Mouse (Mus musculus): Measurements from ENCODE around the gene Plcxd2. TPM values are rescaled to one million over a fixed set of nuclear protein-coding genes. Genes with fewer than 3 reads are reported as not detected.

The Plcxd2 gene
- polyA plus RNA-seq, 1 experiment from 2014 or later = 0.20 TPM

DNA sequence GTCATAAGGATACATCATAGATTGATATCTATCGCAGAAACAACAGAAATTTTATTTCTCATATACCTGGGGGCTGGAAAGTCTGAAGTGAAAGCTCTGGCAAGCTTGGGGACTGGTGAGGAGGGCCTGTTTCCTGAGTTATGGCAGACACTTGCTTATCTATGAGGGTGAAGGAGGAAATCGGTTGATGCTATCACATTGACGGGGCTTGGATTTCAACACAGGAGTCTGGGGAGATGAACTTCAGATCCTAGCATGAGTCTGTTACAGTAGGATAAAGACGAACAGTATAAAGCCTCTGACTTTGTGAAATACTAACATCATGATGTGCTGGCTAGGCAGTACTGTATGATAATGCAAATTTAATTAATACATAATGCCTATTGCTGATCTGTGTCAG is 81.9 kb downstream of the Plcxd2 start:
- no peak overlapping the region for H3K4me3 ChIP-seq (ENCODE audit: low read depth, low read length)
- H3K27ac ChIP-seq (ENCODE audit: low read length) = peak overlapping the region; percentile 44; the same call in 1 of the 2 replicates
- no peak overlapping the region for H3K9ac ChIP-seq (replicated peaks; ENCODE audit: low read depth)
- no peaks in the 10 kb centered on the region for H3K27me3 ChIP-seq (replicated peaks; ENCODE audit: insufficient read depth, low read length)
- no peaks in the 10 kb centered on the region for H3K9me3 ChIP-seq (ENCODE audit: low read length)
- no peaks in the 10 kb centered on the region for H3K36me3 ChIP-seq (ENCODE audit: insufficient read depth, low read length)
- ATAC-seq (no peak), DNase-seq (ENCODE audit: low spot score) (no peak)
- H3K4me1 ChIP-seq (ENCODE audit: insufficient read depth, low read depth, low read length) = peaks cover 32% of the 10 kb centered on the region; the same call in 1 of the 2 replicates
- TF ChIP-seq CTCF (IDR thresholded peaks at IDR 0.05) (no peak), EP300 (IDR thresholded peaks at IDR 0.05) (no peak)
- WGBS = 27% methylated on average over 4 of the region's 4 CpGs
- no peak overlapping the region for H3K4me2 ChIP-seq (replicated peaks; ENCODE audit: low read depth, low read length)

DNA sequence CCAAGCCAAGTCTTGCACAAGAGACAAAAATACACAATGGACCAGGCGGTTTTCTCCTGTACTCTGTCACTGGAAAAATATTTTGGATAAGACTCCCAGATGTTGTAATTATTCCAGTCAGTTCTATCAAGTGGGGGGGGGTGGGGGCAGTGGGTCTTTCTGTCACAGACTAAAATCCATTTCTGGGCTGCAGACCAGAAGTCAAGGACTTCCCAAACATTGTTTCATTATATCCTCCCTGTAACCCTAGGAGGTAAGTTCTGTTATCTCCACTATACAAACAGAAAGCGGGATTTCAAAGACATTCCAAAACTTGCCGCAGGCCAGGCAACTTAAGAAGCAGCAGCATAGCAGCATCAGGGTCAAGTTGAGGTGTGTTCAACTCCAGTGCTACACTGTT is 82.4 kb downstream of the Plcxd2 start:
- H3K4me2 ChIP-seq (replicated peaks; ENCODE audit: low read depth, low read length) = no peak overlapping the region
- H3K36me3 ChIP-seq (ENCODE audit: insufficient read depth, low read length) = no peaks in the 10 kb centered on the region
- H3K4me3 ChIP-seq (ENCODE audit: low read depth, low read length) = no peak overlapping the region
- no peaks in the 10 kb centered on the region for H3K27me3 ChIP-seq (replicated peaks; ENCODE audit: insufficient read depth, low read length)
- peak; percentile 94 for TF ChIP-seq EP300 (IDR thresholded peaks at IDR 0.05)
- TF ChIP-seq CTCF (IDR thresholded peaks at IDR 0.05) = no peak
- ATAC-seq (peak; percentile 82), DNase-seq (ENCODE audit: low spot score) (peak; percentile 88)
- H3K9me3 ChIP-seq (ENCODE audit: low read length) = no peaks in the 10 kb centered on the region
- no peak overlapping the region for H3K9ac ChIP-seq (replicated peaks; ENCODE audit: low read depth)
- H3K4me1 ChIP-seq (ENCODE audit: insufficient read depth, low read depth, low read length) = peaks cover 36% of the 10 kb centered on the region; the same call in 1 of the 2 replicates
- peak overlapping the region; percentile 44; the same call in 1 of the 2 replicates for H3K27ac ChIP-seq (ENCODE audit: low read length)
- WGBS = 2% methylated on average over 3 of the region's 3 CpGs

DNA sequence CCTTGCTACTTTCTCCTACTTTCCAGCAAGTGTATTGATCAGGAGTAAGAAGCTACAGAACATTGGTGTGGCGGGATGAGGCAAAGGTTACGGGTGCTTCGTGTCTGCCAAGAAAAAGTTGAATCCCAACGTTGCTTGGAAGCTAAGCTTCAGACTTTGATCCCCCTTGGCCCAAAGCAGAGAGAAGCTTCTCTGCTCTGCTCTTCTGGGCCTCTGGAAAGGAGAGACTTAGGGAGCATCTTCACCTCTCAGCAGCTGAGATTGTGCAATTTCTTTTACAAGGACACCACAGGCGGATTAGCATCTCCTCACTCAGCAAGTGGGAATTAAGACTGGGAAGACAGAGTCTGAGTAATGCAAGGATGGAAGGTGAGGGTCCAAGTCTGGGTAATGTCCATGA is 83.1 kb downstream of the Plcxd2 start:
- Histone ChIP-seq H3K9ac (replicated peaks; ENCODE audit: low read depth) (no peak overlapping the region), H3K27ac (ENCODE audit: low read length) (peak overlapping the region; percentile 52), H3K4me3 (ENCODE audit: low read depth, low read length) (no peak overlapping the region), H3K27me3 (replicated peaks; ENCODE audit: insufficient read depth, low read length) (no peaks in the 10 kb centered on the region), H3K4me1 (ENCODE audit: insufficient read depth, low read depth, low read length) (peaks cover 40% of the 10 kb centered on the region; the same call in 1 of the 2 replicates), H3K9me3 (ENCODE audit: low read length) (no peaks in the 10 kb centered on the region), H3K36me3 (ENCODE audit: insufficient read depth, low read length) (no peaks in the 10 kb centered on the region), H3K4me2 (replicated peaks; ENCODE audit: low read depth, low read length) (no peak overlapping the region)
- TF ChIP-seq EP300 (IDR thresholded peaks at IDR 0.05) (no peak), CTCF (IDR thresholded peaks at IDR 0.05) (no peak)
- 73% methylated on average over 5 of the region's 5 CpGs for WGBS
- DNase-seq (ENCODE audit: low spot score) = no peak
- ATAC-seq = no peak

DNA sequence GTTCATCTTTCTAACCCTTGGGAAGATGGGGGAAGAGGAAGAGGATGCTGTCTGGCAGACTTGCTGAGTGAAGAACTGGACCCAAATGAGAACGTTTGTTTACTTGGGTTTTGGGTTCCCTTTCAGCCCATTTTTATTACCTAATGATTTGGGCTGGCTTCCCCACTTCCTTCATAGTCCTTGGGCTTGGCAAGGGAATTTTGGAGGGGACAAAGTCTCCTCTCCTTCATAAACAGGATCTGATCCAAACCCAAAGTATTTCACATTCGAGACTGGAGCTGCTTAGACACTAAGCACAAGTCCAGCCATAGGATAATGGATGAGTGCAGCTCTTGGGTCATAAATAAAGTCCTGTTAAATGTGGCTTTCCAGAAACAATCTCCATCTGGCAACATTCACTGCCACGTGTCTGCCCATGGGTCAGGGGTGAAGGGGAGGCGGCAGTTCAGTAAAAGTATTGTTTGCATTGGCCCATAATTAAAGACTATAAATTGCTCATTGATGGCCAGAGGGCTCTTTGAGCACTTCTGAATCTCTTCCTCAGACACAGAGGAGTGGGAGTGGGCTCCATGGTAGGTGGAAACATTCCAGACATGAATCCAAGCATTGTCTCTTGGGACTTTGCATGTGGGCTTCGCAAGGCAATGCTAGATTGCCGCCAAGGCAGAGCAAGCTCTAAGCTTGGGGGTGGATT is 86.1 kb downstream of the Plcxd2 start:
- ATAC-seq (0 out of 2 replicates have a peak, but pooled peaks have one; percentile 8), DNase-seq (ENCODE audit: low spot score) (no peak)
- Histone ChIP-seq H3K4me1 (ENCODE audit: insufficient read depth, low read depth, low read length) (peaks cover 40% of the 10 kb centered on the region; the same call in 1 of the 2 replicates), H3K4me2 (replicated peaks; ENCODE audit: low read depth, low read length) (no peak overlapping the region), H3K9me3 (ENCODE audit: low read length) (no peaks in the 10 kb centered on the region), H3K27me3 (replicated peaks; ENCODE audit: insufficient read depth, low read length) (no peaks in the 10 kb centered on the region), H3K27ac (ENCODE audit: low read length) (0 out of 2 replicates have a peak overlapping the region, but pooled peaks have one; percentile 51), H3K4me3 (ENCODE audit: low read depth, low read length) (no peak overlapping the region), H3K9ac (replicated peaks; ENCODE audit: low read depth) (no peak overlapping the region), H3K36me3 (ENCODE audit: insufficient read depth, low read length) (no peaks in the 10 kb centered on the region)
- TF ChIP-seq EP300 (IDR thresholded peaks at IDR 0.05) = no peak
- no peak for TF ChIP-seq CTCF (IDR thresholded peaks at IDR 0.05)
- 41% methylated on average over 6 of the region's 6 CpGs for WGBS

DNA sequence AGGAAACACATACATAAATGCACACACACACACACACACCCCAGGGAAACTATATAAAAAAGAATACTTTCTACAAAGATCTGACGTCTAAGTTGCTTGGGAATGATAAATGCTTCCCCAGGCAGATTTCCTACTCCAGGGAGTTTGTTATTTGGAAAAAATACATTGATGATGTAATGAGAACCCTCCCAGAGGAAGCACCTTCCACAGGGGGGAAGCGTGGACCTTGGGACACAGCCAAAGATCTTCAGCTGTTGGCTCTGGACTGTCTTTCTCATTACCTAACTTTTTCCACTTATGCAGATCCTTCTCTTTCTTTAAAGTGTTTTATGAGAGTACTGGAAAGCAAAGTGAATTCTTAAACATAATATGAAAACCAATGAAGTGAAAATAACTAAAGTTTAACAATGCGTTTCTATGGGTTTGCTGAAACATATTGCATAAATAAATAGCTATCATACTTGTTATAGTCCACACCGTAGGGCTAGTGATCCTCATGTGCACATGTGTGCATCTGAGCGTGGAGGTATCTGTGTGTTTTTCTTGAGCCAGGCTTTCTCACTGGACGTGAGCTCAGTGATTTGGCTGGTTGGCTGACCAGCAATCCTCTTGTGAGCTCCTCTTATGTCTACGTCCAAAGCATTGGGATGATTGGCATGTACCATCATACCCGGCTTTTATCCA is 87.3 kb downstream of the Plcxd2 start:
- 38% methylated on average over 8 of the region's 8 CpGs for WGBS
- TF ChIP-seq CTCF (IDR thresholded peaks at IDR 0.05) = no peak
- peak; percentile 87 for TF ChIP-seq EP300 (IDR thresholded peaks at IDR 0.05)
- Histone ChIP-seq H3K4me3 (ENCODE audit: low read depth, low read length) (no peak overlapping the region), H3K36me3 (ENCODE audit: insufficient read depth, low read length) (no peaks in the 10 kb centered on the region), H3K9me3 (ENCODE audit: low read length) (no peaks in the 10 kb centered on the region), H3K27me3 (replicated peaks; ENCODE audit: insufficient read depth, low read length) (no peaks in the 10 kb centered on the region), H3K9ac (replicated peaks; ENCODE audit: low read depth) (no peak overlapping the region), H3K4me1 (ENCODE audit: insufficient read depth, low read depth, low read length) (peaks cover 34% of the 10 kb centered on the region; the same call in 1 of the 2 replicates), H3K27ac (ENCODE audit: low read length) (peak overlapping the region; percentile 51), H3K4me2 (replicated peaks; ENCODE audit: low read depth, low read length) (no peak overlapping the region; the same call in 1 of the 2 replicates)
- DNase-seq (ENCODE audit: low spot score) (peak; percentile 81), ATAC-seq (peak; percentile 72)

DNA sequence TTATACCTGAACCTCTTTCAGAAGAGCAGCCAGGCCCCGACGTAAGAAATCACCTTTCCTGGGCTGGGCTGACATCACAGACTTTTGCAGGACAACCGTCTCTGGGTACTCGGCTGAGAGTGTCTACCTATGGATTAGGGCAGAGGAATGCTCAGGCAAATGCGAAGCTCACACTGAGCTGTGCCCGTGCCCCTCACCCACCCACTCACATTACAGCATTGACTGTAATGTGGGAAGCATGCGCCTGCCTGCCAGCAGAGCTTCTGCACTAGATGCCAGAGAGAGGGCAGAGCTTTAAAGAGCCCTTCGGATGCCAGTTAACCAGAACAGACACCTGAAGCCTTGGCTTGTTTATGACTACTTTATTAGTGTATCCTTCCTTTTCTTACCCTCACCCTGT is 90.4 kb downstream of the Plcxd2 start:
- Histone ChIP-seq H3K4me3 (ENCODE audit: low read depth, low read length) (no peak overlapping the region), H3K9ac (replicated peaks; ENCODE audit: low read depth) (no peak overlapping the region), H3K4me1 (ENCODE audit: insufficient read depth, low read depth, low read length) (peaks cover 23% of the 10 kb centered on the region; the same call in 1 of the 2 replicates), H3K4me2 (replicated peaks; ENCODE audit: low read depth, low read length) (no peak overlapping the region), H3K27ac (ENCODE audit: low read length) (no peak overlapping the region), H3K36me3 (ENCODE audit: insufficient read depth, low read length) (no peaks in the 10 kb centered on the region), H3K9me3 (ENCODE audit: low read length) (no peaks in the 10 kb centered on the region), H3K27me3 (replicated peaks; ENCODE audit: insufficient read depth, low read length) (no peaks in the 10 kb centered on the region)
- no peak for TF ChIP-seq EP300 (IDR thresholded peaks at IDR 0.05)
- ATAC-seq (no peak), DNase-seq (ENCODE audit: low spot score) (no peak)
- 47% methylated on average over 8 of the region's 8 CpGs for whole genome bisulfite sequencing

Other genes with a start within 250 kb of the Plcxd2 start
- 54.2 and 66.7 TPM in 2 replicates for gene Phldb2, start 56.6 kb downstream of the Plcxd2 start, polyA plus RNA-seq (2015; fragmentation: Nextera tagmentation; extraction: Ambion mirVana)
- gene Cd96, start 110.0 kb upstream of the Plcxd2 start, polyA plus RNA-seq (2015; fragmentation: Nextera tagmentation; extraction: Ambion mirVana) = 0.06 TPM in 1 of 2 replicates, not detected in the other
- 0.73 and 1.2 TPM in 2 replicates for gene Gm4737, start 144.9 kb upstream of the Plcxd2 start, polyA plus RNA-seq (2015; fragmentation: Nextera tagmentation; extraction: Ambion mirVana)